Mouse (Mus musculus) hindbrain, embryonic 11.5 days (tissue): Measurements from ENCODE around the gene Dapl1. TPM values are rescaled to one million over a fixed set of nuclear protein-coding genes. Genes with fewer than 3 reads are reported as not detected.

Experiments
- ATAC-seq: fragments of 200-750 bp; cut with Nextera tagmentation; 2 replicates; pipeline ENCODE4 v1.8.0; 2017; ENCODE audit warnings: mild to moderate bottlenecking, moderate TSS enrichment, moderate library complexity; ENCODE audit not compliant: low FRiP score
- DNase-seq: peaks from one replicate; pipeline ENCODE4 v3.0.0-alpha.2; 2015; ENCODE audit warnings: low spot score
- H3K27ac ChIP-seq: fragments of 300-500 bp; sonication (generic); 2 replicates; pipeline ENCODE4 v1.5.1; 2014; ENCODE audit warnings: mild to moderate bottlenecking, low read depth, low read length
- H3K27me3 ChIP-seq: fragments of 300-500 bp; sonication (generic); 2 replicates; pipeline ENCODE4 v1.6.1; 2014; ENCODE audit warnings: mild to moderate bottlenecking, low read length, moderate library complexity, mixed read lengths; ENCODE audit not compliant: control insufficient read depth, insufficient read depth
- H3K36me3 ChIP-seq: fragments of 300-500 bp; sonication (generic); 2 replicates; pipeline ENCODE4 v1.6.1; 2014; ENCODE audit warnings: mild to moderate bottlenecking, low read length, moderate library complexity, mixed read lengths; ENCODE audit not compliant: control insufficient read depth, insufficient read depth
- H3K4me1 ChIP-seq: fragments of 300-500 bp; sonication (generic); replicated peaks from 2 replicates; pipeline ENCODE4 v1.6.1; 2014; ENCODE audit warnings: low read length, mixed read lengths; ENCODE audit not compliant: control insufficient read depth, insufficient read depth
- H3K4me2 ChIP-seq: fragments of 300-500 bp; sonication (generic); replicated peaks from 2 replicates; pipeline ENCODE4 v1.6.1; 2014; ENCODE audit warnings: mild to moderate bottlenecking, low read depth, low read length
- H3K4me3 ChIP-seq: fragments of 300-500 bp; sonication (generic); 2 replicates; pipeline ENCODE4 v1.5.1; 2014; ENCODE audit warnings: low read depth, low read length
- H3K9ac ChIP-seq: fragments of 300-500 bp; sonication (generic); 2 replicates; pipeline ENCODE4 v1.6.1; 2014; ENCODE audit warnings: low read depth, low read length
- H3K9me3 ChIP-seq: fragments of 300-500 bp; sonication (generic); 2 replicates; pipeline ENCODE4 v1.6.1; 2016; ENCODE audit warnings: low read length; ENCODE audit not compliant: control insufficient read depth
- WGBS: fragments of 180-500 bp; shearing (Covaris S2); extraction: QIAGEN DNeasy Blood & Tissue Kit; methylation state at CpG from one replicate; pipeline ENCODE4 v1.1.7; 2014; 5-methylcytosine and 5-hydroxymethylcytosine counted together
- polyA plus RNA-seq: library from polyadenylated mRNA; unstranded; fragments of >200 nt; fragmentation: Nextera tagmentation; extraction: Ambion mirVana; gene quantifications from 2 replicates; pipeline ENCODE4 v1.2.1, GENCODE M21; 2014

The Dapl1 gene
- 0.43 and 1.5 TPM in 2 replicates for polyA plus RNA-seq

DNA sequence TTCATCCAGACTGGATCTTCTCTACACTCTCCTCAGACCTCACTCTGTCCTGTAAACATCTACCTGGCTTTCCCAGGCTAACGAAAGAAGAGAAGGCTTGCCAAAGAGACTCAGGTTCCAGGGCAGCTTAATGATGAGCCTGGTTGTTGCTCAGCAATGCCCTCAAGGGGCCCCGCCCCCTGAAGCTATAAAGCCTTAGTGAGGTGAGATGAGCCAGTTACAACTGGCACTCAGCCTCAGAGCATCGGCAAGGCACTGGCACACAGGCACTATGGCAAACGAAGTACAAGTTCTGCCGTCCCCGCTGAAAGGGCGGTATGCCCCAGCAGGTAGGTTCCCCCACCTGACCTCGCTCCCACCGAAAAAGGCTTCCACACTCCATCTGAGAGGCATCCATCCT, at the start of gene Dapl1:
Gene Dapl1, plus strand, starts transcription at position 216 of the 400 bp plus-strand sequence.
- Histone ChIP-seq H3K36me3 (no peaks in the 10 kb centered on the region), H3K27me3 (no peaks in the 10 kb centered on the region), H3K4me3 (no peak within 1 kb of the TSS), H3K4me1 (no peaks in the 10 kb centered on the region), H3K9ac (no peak within 1 kb of the TSS), H3K27ac (no peak within 1 kb of the TSS), H3K9me3 (no peaks in the 10 kb centered on the region), H3K4me2 (no peak within 1 kb of the TSS)
- ATAC-seq (no peak), DNase-seq (no peak)
- WGBS, result 77% methylated on average over 9 of the region's 9 CpGs

- Histone ChIP-seq H3K27me3 (no peaks in the 10 kb centered on the region), H3K9me3 (no peaks in the 10 kb centered on the region), H3K4me2 (no peak overlapping the region), H3K27ac (no peak overlapping the region), H3K4me3 (no peak overlapping the region), H3K36me3 (no peaks in the 10 kb centered on the region), H3K9ac (no peak overlapping the region), H3K4me1 (no peaks in the 10 kb centered on the region)
- WGBS, result 92% methylated on average over 9 of the region's 9 CpGs
- DNase-seq (no peak), ATAC-seq (no peak)
Observed at GRCm38 (mm10) chr2:59434820-59435219, 49.6 kb upstream of the Dapl1 start.

DNA sequence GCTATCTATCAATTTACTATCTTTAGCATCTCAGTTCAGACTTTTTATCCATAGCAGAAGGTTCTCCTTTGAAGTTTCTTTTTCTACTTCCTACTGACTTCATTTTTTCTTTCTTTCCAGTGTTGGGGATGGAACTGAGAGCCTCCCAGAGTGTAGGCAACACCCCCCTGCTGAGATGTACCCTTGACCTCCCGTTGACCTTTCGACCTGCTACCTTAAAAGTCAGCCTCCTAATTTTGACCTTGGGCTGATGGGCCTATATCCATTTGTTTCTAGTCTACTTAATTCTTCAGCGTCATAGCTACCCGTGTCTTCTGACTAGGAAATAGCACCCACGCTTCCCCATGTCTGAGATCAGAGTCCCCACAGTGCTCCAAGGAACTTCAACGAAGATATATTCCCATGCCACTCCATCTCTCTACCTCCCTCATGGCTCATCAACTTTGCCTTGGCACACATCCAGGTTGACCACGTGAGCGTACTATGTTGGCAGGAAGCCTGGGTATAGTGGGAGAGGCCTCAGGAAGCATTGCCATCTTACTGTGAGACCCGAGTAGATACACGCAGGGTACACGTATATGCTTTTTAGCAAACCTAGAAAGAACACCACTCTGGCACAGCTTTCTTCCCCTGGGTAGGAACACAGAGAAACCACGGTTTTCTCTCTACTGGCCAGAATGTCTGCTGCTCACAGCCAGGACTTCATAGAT, 46.6 kb upstream of the Dapl1 start:
- Histone ChIP-seq H3K9me3 (no peaks in the 10 kb centered on the region), H3K27ac (no peak overlapping the region), H3K4me3 (no peak overlapping the region), H3K4me1 (no peaks in the 10 kb centered on the region), H3K4me2 (no peak overlapping the region), H3K27me3 (no peaks in the 10 kb centered on the region), H3K9ac (no peak overlapping the region), H3K36me3 (no peaks in the 10 kb centered on the region)
- WGBS, result 85% methylated on average over 12 of the region's 12 CpGs
- DNase-seq, result no peak
- no peak for ATAC-seq

DNA sequence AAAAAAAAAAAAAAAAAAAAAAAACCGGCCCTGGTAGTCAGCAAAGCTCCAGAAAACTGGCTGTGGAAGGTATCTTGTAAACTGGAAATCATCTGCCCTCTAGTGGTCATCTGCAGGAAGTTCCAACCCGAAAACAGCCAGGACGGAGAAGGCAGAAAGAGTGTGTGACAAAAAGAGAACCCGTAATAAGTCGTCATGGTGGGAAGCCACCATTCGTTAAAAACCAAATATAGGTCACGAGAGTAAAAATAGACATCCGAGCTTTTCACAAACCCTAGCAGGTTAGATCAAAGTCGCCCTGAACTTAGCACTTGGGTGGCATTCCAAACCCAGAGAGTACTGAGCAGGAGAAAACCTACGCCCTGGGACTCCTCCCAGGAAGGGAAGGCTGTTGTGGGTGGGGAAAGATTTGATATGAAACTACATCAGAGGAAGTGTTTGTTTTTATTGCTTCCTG, 45.9 kb upstream of the Dapl1 start:
- WGBS, result 20% methylated on average over 10 of the region's 10 CpGs
- no peaks in the 10 kb centered on the region for H3K9me3 ChIP-seq
- no peak overlapping the region for H3K4me3 ChIP-seq
- H3K36me3 ChIP-seq, result no peaks in the 10 kb centered on the region
- H3K9ac ChIP-seq, result no peak overlapping the region
- no peak overlapping the region for H3K27ac ChIP-seq
- H3K4me2 ChIP-seq, result no peak overlapping the region
- H3K4me1 ChIP-seq, result no peaks in the 10 kb centered on the region
- H3K27me3 ChIP-seq, result no peaks in the 10 kb centered on the region
- ATAC-seq (no peak), DNase-seq (peak; percentile 75)

DNA sequence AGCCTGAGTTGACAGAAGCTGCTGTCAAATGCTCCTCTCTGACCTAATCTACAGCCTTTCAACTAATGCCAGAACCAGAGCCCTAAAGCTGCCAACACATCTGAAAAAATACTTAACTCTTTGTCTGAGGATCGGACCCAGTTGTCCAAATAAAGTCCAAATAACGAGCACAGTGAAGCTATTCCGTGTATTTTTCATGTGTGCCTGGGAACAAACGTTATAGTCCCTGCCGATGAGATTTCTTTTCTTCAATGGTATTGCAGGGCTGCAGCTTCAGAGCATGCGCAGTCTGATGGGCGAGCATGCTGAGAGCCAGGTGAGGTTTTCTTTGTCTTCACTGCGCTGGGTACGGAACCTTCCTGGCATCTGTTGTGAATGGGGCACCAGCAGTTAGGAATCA, 44.6 kb upstream of the Dapl1 start:
- Histone ChIP-seq H3K27ac (no peak overlapping the region), H3K9me3 (no peaks in the 10 kb centered on the region), H3K4me2 (no peak overlapping the region), H3K9ac (no peak overlapping the region), H3K4me3 (no peak overlapping the region), H3K36me3 (no peaks in the 10 kb centered on the region), H3K27me3 (no peaks in the 10 kb centered on the region), H3K4me1 (no peaks in the 10 kb centered on the region)
- no peak for DNase-seq
- 79% methylated on average over 9 of the region's 9 CpGs for WGBS
- no peak for ATAC-seq

GRCm38 (mm10) chr2:59440481-59440880, 44.0 kb upstream of the Dapl1 start:
- ATAC-seq (no peak), DNase-seq (peak; percentile 50)
- Histone ChIP-seq H3K9ac (no peak overlapping the region), H3K27me3 (no peaks in the 10 kb centered on the region), H3K9me3 (no peaks in the 10 kb centered on the region), H3K4me1 (no peaks in the 10 kb centered on the region), H3K27ac (no peak overlapping the region), H3K36me3 (no peaks in the 10 kb centered on the region), H3K4me3 (no peak overlapping the region), H3K4me2 (no peak overlapping the region)
- WGBS, result 24% methylated on average over 5 of the region's 5 CpGs

DNA sequence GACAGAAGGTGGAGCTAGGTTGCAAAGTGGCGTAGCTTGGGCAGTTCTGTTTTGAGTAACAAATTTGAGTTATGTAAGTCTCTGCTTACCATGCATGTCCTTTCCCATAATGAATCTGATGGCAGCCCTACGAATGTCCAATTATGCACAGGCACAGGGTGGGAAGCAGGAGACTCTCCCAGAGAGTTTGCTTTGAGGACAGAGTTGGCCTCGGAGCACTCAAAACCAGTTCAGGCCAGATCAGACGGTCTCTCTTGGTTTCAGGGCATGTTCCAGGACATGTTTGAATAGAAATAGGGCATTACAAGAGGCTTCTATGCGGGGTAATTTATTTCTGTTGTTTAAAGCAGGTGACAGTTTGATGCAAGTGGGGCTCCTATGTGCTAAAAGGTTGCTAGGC, 42.8 kb upstream of the Dapl1 start:
- Histone ChIP-seq H3K4me1 (no peaks in the 10 kb centered on the region), H3K9me3 (no peaks in the 10 kb centered on the region), H3K27me3 (no peaks in the 10 kb centered on the region), H3K36me3 (no peaks in the 10 kb centered on the region), H3K4me3 (no peak overlapping the region), H3K9ac (no peak overlapping the region), H3K4me2 (no peak overlapping the region), H3K27ac (no peak overlapping the region)
- DNase-seq (no peak), ATAC-seq (no peak)
- WGBS, result 85% methylated on average over 5 of the region's 5 CpGs

- no peaks in the 10 kb centered on the region for H3K27me3 ChIP-seq
- DNase-seq (no peak), ATAC-seq (no peak)
- H3K9ac ChIP-seq, result no peak overlapping the region
- H3K4me1 ChIP-seq, result no peaks in the 10 kb centered on the region
- H3K9me3 ChIP-seq, result no peaks in the 10 kb centered on the region
- WGBS, result 84% methylated on average over 6 of the region's 6 CpGs
- no peak overlapping the region for H3K4me2 ChIP-seq
- H3K36me3 ChIP-seq, result no peaks in the 10 kb centered on the region
- H3K27ac ChIP-seq, result no peak overlapping the region
- no peak overlapping the region for H3K4me3 ChIP-seq
Observed at GRCm38 (mm10) chr2:59446671-59447070, 37.8 kb upstream of the Dapl1 start.

DNA sequence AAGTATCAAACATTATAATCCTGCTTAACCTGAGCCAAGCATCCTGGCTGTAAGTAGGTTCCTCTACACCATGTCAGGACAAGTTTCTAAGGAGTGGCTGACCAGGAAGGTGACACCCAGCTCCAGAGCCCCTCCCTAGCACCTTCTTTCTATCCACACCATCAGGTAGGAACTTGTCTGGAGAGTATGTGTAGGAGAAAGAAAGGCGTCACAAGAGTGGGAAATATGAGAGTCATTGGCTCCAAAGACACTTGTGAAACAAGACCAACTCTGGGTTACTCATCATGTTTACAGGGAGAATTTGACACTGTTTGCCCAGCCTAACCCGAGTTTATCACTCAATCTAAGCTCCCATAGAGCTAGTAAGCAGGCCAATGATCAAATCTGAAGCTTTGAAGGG, 36.7 kb upstream of the Dapl1 start:
- no peaks in the 10 kb centered on the region for H3K4me1 ChIP-seq
- H3K27me3 ChIP-seq, result no peaks in the 10 kb centered on the region
- WGBS, result 71% methylated on average over 2 of the region's 2 CpGs
- H3K9ac ChIP-seq, result no peak overlapping the region
- H3K36me3 ChIP-seq, result no peaks in the 10 kb centered on the region
- ATAC-seq, result no peak
- no peak overlapping the region for H3K4me2 ChIP-seq
- DNase-seq, result no peak
- no peaks in the 10 kb centered on the region for H3K9me3 ChIP-seq
- H3K4me3 ChIP-seq, result no peak overlapping the region
- H3K27ac ChIP-seq, result no peak overlapping the region
